Mouse (Mus musculus) G1E (cell line): Measurements from ENCODE around the gene Nyap1.

Experiments
- CTCF ChIP-seq: IDR thresholded peaks from 2 replicates; pipeline ENCODE4 v1.5.1; 2012; ENCODE audit warnings: low read depth, low read length, inconsistent platforms, mixed read lengths
- GATA1 ChIP-seq: IDR thresholded peaks from 2 replicates; pipeline ENCODE4 v1.6.1; 2012; ENCODE audit warnings: borderline replicate concordance, low read length, inconsistent platforms, mixed read lengths
- GATA2 ChIP-seq: IDR thresholded peaks from 2 replicates; pipeline ENCODE4 v1.6.1; 2012; ENCODE audit warnings: low read depth, low read length, inconsistent platforms, borderline replicate concordance
- POLR2AphosphoS5 ChIP-seq: IDR thresholded peaks from 2 replicates; pipeline ENCODE4 v1.6.1; 2012; ENCODE audit warnings: low read depth, low read length, inconsistent platforms; ENCODE audit not compliant: insufficient replicate concordance
- TAL1 ChIP-seq: conservative IDR thresholded peaks from 2 replicates; pipeline ENCODE4 v1.6.1; 2012; ENCODE audit warnings: low read depth, low read length, inconsistent platforms, mixed read lengths

DNA sequence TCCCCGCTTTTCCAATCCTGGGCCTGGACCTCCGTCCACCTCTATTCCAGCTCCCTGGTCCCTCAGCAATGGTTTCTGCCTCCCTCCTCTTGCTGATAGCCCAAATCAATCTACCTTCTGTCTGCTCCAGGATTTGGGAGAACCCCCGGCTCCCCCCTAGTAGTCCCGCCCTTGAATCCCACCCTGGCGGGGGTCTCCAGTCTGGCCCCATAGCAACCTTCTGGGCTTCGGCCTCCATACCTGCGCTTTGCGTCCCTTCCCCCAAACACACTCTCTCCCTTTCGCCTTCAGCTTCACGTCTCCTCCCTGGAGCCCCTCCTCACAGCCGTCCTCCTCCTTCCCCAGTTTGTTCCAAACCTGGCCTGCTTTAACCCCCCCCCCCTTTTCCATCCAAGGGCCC is 901 bp downstream of the Nyap1 start:
- TF ChIP-seq CTCF (no peak), GATA1 (no peak), TAL1 (no peak), POLR2AphosphoS5 (no peak), GATA2 (no peak)
